Comparison of ENCODE assay signal across 8 mouse cellular contexts in the genomic region with DNA sequence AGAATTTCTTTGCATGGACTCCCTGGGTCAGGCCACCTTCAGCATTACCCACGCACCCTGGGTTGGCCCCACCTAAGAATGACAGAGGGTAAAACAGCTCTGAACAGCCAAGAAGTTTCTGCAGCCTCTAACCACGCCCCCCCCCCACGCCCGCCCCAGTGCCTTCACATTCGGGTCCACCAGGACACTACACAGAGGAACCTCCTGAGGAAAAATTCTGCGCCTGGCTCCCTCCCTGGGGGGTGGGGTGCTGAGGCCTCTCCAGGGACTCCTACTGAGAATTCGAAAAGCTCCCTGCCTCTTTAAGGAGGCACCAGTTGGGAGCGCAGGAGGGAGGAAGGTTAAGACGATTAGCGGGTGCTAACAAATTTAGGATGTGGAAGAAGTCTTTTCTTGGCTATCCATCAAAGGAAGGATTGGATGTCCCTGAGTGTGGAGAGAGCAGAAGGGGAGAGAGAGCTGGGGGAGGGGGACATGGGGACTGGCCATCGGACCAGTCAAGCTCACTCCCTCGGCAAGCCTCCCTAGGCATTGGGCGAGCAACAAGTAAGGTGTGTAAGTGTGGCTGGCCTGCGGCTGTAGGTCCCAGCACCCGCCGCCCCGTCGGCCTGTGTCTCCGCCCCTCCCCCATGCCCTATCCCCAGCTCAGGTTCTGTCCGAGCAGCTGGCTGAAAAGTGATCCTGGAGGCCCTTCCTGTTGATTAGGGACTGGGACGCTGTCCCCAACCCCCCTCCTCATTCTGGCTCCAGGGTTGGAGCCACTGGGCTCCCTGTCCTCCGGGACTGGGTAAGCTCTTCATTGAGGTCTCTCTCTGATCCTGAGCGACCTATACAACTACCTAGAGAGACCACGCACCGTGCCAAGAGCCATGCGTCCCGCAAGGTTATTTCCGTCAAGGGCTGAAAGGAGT. TPM values are rescaled to one million over a fixed set of nuclear protein-coding genes. Genes with fewer than 3 reads are reported as not detected.
A peak's percentile ranks its signal among the peaks of the same experiment; 100 is the strongest.
DNase-seq lines count a peak whose midpoint lies in the region; ATAC-seq and TF ChIP-seq lines count a peak whose summit lies in the region.

No protein-coding gene starts in this region.

- TF ChIP-seq CTCF in intestine, postnatal 0 days (IDR thresholded peaks at IDR 0.05; ENCODE audit: low read depth), result no peak

- no peak for DNase-seq in heart, postnatal 36 days
- DNase-seq in neural tube, embryonic 11.5 days (ENCODE audit: low spot score), result peak; percentile 23
- DNase-seq in adrenal gland, adult 18-20 months (ENCODE audit: low spot score in 2 of 2), result no peak

- peak overlapping the region; percentile 63 for H3K4me2 ChIP-seq in heart, embryonic 15.5 days
- peak overlapping the region; percentile 51 for H3K4me2 ChIP-seq in forebrain, embryonic 13.5 days
- peak overlapping the region; percentile 55 for H3K4me2 ChIP-seq in intestine, postnatal 0 days (replicated peaks; ENCODE audit: low read depth)
- H3K4me2 ChIP-seq in neural tube, embryonic 11.5 days (ENCODE audit: low read depth), result peak overlapping the region; percentile 35

- no peaks in the 10 kb centered on the region for H3K36me3 ChIP-seq in heart, embryonic 15.5 days
- H3K36me3 ChIP-seq in forebrain, embryonic 13.5 days (ENCODE audit: poor library complexity, severe bottlenecking), result no peaks in the 10 kb centered on the region
- H3K36me3 ChIP-seq in intestine, postnatal 0 days (ENCODE audit: control insufficient read depth, insufficient read depth), result no peaks in the 10 kb centered on the region
- H3K36me3 ChIP-seq in neural tube, embryonic 11.5 days (ENCODE audit: control insufficient read depth, insufficient read depth, low read length), result no peaks in the 10 kb centered on the region

- no peak overlapping the region for H3K27ac ChIP-seq in heart, embryonic 15.5 days
- no peak overlapping the region for H3K27ac ChIP-seq in forebrain, embryonic 13.5 days
- no peak overlapping the region for H3K27ac ChIP-seq in intestine, postnatal 0 days (ENCODE audit: low read depth, low read length)
- no peak overlapping the region for H3K27ac ChIP-seq in neural tube, embryonic 11.5 days (ENCODE audit: low read depth, low read length)

- H3K4me1 ChIP-seq in heart, embryonic 15.5 days (replicated peaks), result peaks cover 40% of the 10 kb centered on the region
- H3K4me1 ChIP-seq in forebrain, embryonic 13.5 days, result peaks cover 9% of the 10 kb centered on the region
- H3K4me1 ChIP-seq in intestine, postnatal 0 days (replicated peaks; ENCODE audit: control insufficient read depth, insufficient read depth, low read length), result 0 out of 2 replicates have a peak, but pooled peaks cover 3% of the 10 kb centered on the region
- H3K4me1 ChIP-seq in neural tube, embryonic 11.5 days (ENCODE audit: control insufficient read depth, insufficient read depth, low read length), result peaks cover 12% of the 10 kb centered on the region

- H3K4me3 ChIP-seq in heart, embryonic 15.5 days, result peak overlapping the region; percentile 21
- peak overlapping the region; percentile 17; the same call in 1 of the 2 replicates for H3K4me3 ChIP-seq in forebrain, embryonic 13.5 days
- H3K4me3 ChIP-seq in intestine, postnatal 0 days (ENCODE audit: low read depth, low read length), result no peak overlapping the region
- 0 out of 2 replicates have a peak overlapping the region, but pooled peaks have one; percentile 1 for H3K4me3 ChIP-seq in neural tube, embryonic 11.5 days (ENCODE audit: low read depth, low read length)

- no peaks in the 10 kb centered on the region for H3K9me3 ChIP-seq in heart, embryonic 15.5 days (replicated peaks)
- H3K9me3 ChIP-seq in forebrain, embryonic 13.5 days (replicated peaks), result no peaks in the 10 kb centered on the region
- no peaks in the 10 kb centered on the region for H3K9me3 ChIP-seq in intestine, postnatal 0 days (ENCODE audit: control insufficient read depth)
- H3K9me3 ChIP-seq in neural tube, embryonic 11.5 days (ENCODE audit: control insufficient read depth, low read length), result no peaks in the 10 kb centered on the region

- H3K27me3 ChIP-seq in heart, embryonic 15.5 days, result peaks cover 4% of the 10 kb centered on the region; the same call in 1 of the 2 replicates
- peaks cover 22% of the 10 kb centered on the region for H3K27me3 ChIP-seq in forebrain, embryonic 13.5 days
- 0 out of 2 replicates have a peak, but pooled peaks cover 5% of the 10 kb centered on the region for H3K27me3 ChIP-seq in intestine, postnatal 0 days (replicated peaks; ENCODE audit: control insufficient read depth, insufficient read depth, low read length)
- peaks cover 4% of the 10 kb centered on the region; the same call in 1 of the 2 replicates for H3K27me3 ChIP-seq in neural tube, embryonic 11.5 days (ENCODE audit: control insufficient read depth, insufficient read depth, low read length)

- H3K9ac ChIP-seq in heart, embryonic 15.5 days, result no peak overlapping the region; the same call in 1 of the 2 replicates
- peak overlapping the region; percentile 10; the same call in 1 of the 2 replicates for H3K9ac ChIP-seq in forebrain, embryonic 13.5 days
- no peak overlapping the region for H3K9ac ChIP-seq in intestine, postnatal 0 days (ENCODE audit: low read depth, low read length)
- H3K9ac ChIP-seq in neural tube, embryonic 11.5 days (ENCODE audit: low read length), result no peak overlapping the region

- 4% methylated on average over 28 of the region's 28 CpGs for WGBS in heart, embryonic 15.5 days
- 1% methylated on average over 28 of the region's 28 CpGs for WGBS in forebrain, embryonic 13.5 days
- 7% methylated on average over 28 of the region's 28 CpGs for WGBS in intestine, postnatal 0 days
- WGBS in neural tube, embryonic 11.5 days, result 2% methylated on average over 24 of the region's 28 CpGs

- peak; percentile 38; the same call in 1 of the 2 replicates for ATAC-seq in heart, embryonic 15.5 days (replicated peaks; ENCODE audit: insufficient number of reproducible peaks, insufficient read depth, low FRiP score, low read depth)
- no peak for ATAC-seq in forebrain, embryonic 13.5 days
- ATAC-seq in intestine, postnatal 0 days, result no peak
- ATAC-seq in neural tube, embryonic 11.5 days (ENCODE audit: insufficient read depth, low FRiP score, low TSS enrichment), result no peak
- no peak for ATAC-seq in CD4-positive, CD25-positive, alpha-beta regulatory T cell, adult 4 months
- ATAC-seq in erythroid progenitor cell, adult 5-6 weeks (replicated peaks; ENCODE audit: low FRiP score, poor library complexity, severe bottlenecking), result no peak

- intact Hi-C loops in heart, postnatal 36 days (cut with DNase I), result no loop called here

RNA-seq across cellular contexts. Expression of a gene that starts 42.4 kb away (rescaled TPM):
- polyA plus RNA-seq in heart, embryonic 15.5 days (2015; fragmentation: Nextera tagmentation; extraction: Ambion mirVana), result 6.2 and 8.7 TPM in 2 replicates
- under 1 TPM; 0.65 to 0.97 TPM for total RNA-seq in heart, postnatal 36 days (2021)
- polyA plus RNA-seq in forebrain, embryonic 13.5 days (2015; fragmentation: Nextera tagmentation; extraction: Ambion mirVana), result 0.42 and 0.62 TPM in 2 replicates
- 5.4 and 5.7 TPM in 2 replicates for polyA plus RNA-seq in intestine, postnatal 0 days (2015; fragmentation: Nextera tagmentation; extraction: Ambion mirVana)
- 1.6 and 2.4 TPM in 2 replicates for polyA plus RNA-seq in neural tube, embryonic 11.5 days (2014; fragmentation: Nextera tagmentation; extraction: Ambion mirVana)
- not detected for polyA plus RNA-seq in CD4-positive, CD25-positive, alpha-beta regulatory T cell, adult 4 months (2017; shearing (Covaris generic))
- not detected in 2 replicates for total RNA-seq in erythroid progenitor cell, adult 5-6 weeks (2015; ENCODE audit: low replicate concordance)
- total RNA-seq in erythroid progenitor cell, adult 5-6 weeks (2017; ENCODE audit: low replicate concordance), result not detected in 2 replicates
- 10 to 100 TPM in 1 of 2 experiments, 1 to 10 TPM in 1; 5.9 to 11.7 TPM for total RNA-seq in adrenal gland, adult 18-20 months (2021)
